Mouse (Mus musculus) fibroblast of lung, adult 2 months (primary cell): ENCODE measurements around the gene Angel1.

Experiments
- DNase-seq: peaks from one replicate; pipeline ENCODE4 v3.0.0-alpha.2; 2011; ENCODE audit warnings: low read depth

Gene Angel1

DNA sequence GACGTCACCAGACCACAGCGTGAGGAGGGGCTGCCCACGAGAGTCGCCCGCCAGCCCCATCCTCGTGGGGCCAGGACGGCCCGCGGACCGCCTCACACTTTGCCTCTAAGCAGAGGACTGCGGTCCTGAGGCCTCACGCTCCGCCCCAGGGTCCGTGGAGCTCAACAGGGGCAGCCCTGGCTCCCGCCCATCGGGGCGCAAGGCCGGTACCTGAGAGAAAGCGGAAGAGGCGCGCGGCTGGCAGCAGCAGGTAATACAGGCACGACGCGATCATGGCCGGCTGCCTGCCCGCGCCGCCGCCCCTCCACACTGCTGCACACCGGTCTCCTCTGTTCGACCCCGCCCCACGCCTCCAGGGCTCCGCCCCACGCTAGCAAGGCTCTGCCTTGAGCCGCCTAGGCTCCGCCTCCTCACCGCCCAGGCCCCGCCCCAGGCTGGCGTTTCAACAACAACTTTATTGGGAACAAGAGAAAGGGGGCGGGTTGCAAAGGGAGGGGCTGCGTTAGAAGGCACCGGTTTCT is at the start of gene Angel1:
Angel1 (minus strand) TSS at position 341 of the 521 bp plus-strand sequence.
- peak; percentile 73 for DNase-seq

DNA sequence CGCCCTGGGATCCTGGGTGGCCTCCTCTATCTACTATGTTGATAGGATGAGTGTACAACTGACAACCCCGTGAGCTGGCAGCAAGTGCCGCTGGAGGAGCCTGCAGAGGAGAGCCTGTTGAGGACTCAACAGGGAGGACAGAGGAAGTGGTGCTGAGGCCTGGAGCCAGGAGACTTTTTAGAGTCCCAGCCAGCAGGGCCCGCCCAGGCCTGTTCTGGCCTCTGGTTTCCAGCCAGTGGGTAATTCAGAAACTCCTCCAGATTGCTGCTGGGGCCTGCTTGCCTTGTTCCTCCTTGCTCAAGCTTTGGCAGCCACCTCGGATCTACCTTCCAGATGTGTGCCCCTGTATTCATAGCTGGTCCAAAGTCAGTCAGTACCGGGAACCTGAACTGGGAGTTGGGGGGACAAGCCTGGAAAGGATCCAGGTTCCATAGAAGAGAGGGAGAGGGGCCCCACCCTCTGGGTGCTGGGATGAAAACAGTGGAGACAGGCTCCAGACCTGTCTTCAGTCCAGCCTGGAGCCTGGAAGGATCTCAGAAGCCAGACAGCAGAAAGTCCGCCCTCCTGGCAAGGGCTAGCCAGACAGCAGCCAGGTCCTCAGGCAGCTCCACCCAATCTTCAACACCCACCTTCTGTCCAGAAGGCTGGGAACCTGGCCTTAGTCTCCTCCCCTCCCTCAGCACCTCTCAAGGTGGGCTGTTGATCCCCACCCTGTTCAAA is 49.5 kb upstream of the Angel1 start:
- DNase-seq, result peak; percentile 85

DNA sequence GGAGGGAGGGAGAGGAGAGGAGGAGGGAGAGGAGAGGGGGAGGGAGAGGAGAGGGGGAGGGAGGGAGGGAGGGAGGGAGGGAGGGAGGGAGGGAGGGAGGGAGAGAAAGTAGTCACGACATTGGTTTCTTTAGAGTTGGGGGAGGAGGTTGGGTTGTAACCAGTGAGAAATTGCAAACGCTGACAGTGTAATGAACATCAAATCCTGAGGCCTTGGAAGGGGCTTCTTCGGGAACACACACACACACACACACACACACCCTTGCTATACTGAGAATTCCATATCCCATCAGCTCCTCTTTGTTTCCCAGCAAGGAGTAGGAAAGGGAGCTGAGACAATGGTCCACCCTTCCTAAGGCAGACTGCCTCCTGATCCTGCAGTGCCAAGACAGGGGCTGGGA is 46.3 kb upstream of the Angel1 start:
- no peak for DNase-seq

DNA sequence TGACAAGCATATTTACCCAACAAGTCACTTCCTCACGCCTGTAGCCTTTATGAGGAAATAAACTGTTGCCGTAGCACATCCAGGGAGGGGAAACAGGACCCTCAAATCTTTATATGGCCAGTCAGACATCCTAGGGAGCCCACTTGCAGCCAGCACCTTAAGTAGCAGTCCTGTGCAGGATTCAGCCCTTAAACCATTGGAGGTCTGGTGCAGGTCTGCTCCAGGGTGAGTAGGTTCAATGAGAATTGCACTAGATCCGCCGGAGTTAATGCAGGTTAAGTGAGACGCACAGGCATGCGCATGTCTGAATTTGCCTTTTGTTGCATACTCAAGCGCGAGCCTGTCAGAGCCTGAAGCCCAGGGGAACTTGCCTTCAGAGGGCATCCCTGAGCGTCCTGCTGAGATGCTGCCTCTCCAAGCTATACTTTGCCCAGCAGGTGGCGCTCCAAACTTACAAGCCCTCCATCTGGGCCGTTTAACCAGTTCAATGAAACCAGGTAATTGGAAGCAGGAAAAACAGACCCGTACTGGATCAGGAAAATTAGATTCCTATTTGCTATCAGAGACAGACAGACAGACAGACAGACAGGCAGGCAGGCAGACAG is 45.7 kb upstream of the Angel1 start:
- DNase-seq, result peak; percentile 85

DNA sequence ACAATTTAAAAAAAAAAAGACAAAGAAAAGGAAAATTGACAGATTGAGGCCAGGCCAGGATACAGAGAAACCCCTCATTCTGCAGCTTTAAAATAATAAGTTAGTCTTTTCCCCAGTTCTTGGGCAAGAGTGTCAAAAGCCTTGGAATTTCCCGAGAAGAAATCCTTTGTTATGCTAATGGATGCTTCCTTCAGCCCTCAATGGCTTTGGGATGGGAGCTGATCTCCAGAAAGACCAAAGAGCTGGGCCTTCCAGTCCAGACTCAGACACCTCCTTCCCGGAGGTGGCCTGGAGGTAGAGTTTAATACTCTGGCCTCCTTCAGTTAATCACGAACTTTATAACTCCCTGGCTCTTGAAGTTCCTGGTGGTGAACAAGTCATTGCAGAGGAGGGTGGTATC is 44.7 kb upstream of the Angel1 start:
- DNase-seq, result no peak

DNA sequence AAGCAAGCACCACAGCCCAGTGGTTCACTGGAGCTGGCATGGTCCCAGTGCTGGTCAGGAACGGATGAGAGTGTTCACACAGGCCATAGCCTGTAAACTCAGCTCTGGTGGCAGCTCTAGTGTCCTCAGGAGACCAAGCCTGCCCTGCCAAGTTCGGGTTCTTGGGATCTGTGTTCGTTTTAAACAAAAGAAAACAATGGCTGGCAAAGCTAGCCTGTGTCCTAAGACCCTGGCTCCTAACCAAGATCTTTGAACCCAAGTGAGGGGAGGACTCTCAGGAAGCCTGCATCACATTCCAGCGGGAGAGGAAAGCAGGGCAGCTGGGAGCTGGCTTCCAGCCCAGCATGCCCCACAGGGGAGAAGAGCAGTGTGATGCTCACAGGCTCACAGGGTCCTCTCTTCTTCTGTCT is 44.0 kb upstream of the Angel1 start:
- peak; percentile 84 for DNase-seq

DNA sequence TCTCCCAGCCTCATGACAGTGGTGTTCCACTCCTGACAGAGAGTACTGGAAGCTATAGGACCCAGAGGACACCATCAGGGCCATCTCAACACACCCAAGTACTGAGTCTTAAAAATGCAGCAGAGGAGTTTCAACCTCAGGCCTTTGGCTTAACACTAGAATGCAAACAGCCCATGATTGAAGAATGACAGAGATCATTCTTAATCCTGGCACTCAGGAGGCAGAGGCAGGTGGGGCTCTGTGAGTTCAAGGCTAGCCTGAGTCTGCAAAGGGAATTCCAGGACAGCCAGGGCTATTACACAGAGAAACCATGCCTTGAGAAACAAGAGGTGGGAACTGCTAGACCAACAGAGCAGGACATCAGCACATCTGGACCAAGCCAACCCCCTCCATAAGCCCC is 43.6 kb upstream of the Angel1 start:
- DNase-seq, result no peak

DNA sequence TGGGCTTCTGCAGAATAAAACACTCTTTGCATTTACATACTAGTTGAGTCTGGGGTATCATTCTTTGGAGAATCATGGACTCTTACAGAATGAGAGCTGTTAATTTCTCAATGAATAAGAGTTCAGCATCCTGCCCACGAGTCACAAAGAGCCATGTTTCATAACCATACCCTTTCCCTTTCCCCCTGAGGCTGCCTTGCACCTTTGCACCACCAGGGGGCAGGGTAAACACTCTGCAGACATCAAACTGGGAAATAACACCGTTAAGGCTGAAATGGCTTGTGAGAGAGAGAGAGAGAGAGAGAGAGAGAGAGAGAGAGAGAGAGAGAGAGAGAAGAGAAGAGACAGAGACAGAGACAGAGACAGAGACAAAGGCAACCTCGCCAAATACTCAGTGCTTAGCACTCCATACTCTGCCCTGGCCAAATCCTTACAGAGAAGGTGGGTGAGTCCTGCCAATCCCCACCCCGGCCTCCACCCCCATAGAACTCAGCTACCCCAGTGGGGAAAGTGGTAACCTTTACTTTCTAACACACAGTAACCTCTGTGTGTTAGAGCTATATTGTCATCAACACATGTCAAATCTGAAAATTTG is 42.8 kb upstream of the Angel1 start:
- DNase-seq, result no peak

DNA sequence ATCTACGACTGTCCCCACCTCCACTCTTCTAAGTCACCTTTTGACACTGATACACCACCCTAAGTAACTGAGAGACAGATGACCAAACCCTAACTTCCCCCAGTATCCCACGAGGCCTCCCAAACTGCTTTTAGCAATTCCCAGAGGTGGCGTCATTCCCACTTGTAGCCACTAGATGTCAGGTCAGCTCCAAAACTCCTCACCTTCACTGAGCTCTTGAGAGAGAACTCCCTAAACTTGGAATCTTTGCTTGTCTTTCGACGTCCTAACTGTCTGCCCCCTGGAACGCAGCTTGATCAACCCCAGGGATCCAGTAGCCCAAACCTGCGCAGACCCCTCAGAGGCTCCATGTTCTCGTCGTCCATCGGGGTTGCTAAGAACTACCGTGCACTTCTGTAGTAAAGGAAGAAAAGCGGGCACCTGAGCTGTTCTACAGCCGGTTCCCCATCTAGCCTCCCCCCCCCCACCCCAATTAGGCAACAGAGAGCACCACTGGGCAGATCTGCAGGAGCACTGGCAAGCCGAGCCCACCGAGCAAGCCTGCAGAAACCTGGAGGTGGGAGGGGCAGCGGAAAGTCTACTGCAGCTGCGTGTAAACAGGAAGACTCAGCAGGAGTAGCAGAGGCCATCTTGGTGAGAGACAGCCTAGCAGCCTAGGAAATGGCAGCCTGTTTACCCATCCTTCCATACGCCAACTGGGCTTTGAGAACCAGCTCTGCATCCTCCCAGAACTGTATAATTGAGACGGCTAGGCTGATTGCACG is 41.8 kb upstream of the Angel1 start:
- DNase-seq, result no peak

DNA sequence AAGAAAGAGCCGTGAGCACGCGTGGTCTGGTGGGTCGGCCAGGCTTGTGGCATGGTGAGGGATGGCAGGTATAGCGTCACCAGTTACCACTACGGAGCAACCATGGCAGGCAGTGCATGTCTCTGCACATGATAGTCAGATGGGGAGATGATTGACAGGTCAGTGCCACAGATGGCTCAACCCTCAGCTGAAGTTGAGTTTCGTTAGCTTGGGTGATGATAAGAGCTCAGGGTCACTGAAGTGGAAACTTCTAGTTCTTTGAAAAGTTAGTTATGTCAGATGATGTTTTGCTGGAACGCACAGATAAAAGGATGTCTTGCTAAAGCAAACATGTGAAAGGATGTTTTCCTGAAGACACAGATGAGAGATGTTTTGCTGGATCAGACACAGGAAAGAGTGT is 40.2 kb upstream of the Angel1 start:
- no peak for DNase-seq

DNA sequence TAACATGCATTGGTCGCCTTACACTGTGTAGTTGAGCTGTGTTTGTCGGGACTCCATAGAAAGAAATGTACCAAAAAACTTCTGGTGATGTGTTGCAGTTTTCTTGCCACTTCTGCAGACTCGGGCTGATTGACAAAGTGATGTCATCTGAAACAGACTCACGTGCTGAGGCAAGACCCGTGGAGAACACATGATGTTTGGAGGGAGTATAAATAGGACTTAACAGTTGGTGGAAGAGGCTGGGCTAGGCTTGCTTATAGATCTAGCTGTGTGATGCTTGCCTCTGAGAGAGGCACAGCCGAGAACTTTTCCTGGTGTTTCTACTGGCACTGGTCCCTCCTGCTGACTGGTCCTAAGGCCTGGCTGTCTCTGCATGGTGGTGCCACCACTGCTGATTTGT is 37.8 kb upstream of the Angel1 start:
- no peak for DNase-seq

DNA sequence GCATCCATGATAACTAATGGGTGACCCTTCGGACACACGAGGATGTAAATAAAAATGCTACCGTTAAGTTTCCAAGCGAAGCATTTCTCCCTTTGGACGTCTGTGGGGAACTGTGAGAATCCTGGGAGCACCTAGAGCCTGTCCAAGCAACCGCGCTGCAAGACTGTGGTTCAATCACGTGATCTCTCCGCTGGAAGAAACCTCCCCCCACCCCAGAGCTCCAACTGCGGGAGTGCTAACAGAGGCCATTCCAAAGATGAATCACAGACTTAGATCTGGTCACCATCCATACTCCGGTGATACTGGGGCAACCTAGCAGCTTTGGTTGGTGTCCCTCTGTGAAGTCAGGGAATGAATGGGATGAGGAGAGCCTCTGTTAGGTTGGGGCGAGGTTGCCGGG is 34.8 kb upstream of the Angel1 start:
- DNase-seq, result no peak

DNA sequence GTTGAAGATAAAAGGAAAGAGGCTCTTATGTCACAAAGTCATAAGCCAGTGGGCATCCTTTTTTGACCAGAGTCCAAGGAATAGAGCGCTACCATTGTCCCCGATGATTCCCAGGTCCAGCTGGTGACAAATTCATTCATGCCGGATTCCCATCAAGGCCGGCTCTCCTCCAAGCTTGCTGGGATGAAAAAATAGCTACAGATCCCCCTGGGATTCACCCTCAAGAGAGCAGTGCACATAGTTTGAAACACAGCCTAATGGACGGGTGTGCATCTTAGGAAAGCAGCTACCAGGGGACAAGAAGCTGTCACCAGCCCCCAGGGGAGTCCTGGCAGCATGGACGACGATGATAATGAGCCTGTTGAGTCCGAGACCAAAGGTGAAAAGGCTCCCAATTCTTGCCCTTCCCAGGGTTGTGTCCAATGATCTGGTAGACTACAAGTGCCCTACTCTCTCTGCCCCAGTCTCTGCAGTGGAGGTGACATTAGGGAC is 8.1 kb upstream of the Angel1 start, which contains the start of gene Lrrc74a:
Lrrc74a (plus strand) TSS at position 51 of the 492 bp plus-strand sequence.
- no peak for DNase-seq

DNA sequence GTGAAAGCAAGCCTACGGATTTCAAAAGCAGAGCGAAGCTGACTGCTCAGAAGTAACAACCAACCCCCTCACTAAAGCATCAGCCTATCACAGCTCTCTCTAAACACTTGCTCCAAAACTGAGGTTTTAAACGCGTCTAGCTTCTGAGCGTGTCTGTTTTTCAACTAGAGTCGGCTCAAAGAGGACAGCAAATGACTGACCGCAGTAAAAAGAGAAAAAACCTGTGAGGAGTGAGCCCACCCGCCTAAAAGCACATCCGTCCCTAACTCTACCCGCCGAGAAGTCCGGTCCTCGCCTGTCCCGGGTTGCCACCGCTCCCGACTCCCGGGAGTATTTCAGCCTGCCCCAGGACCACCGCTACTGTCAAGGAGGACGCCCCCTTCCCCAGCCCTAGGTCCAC is 554 bp downstream of the Angel1 start:
- DNase-seq, result no peak

DNA sequence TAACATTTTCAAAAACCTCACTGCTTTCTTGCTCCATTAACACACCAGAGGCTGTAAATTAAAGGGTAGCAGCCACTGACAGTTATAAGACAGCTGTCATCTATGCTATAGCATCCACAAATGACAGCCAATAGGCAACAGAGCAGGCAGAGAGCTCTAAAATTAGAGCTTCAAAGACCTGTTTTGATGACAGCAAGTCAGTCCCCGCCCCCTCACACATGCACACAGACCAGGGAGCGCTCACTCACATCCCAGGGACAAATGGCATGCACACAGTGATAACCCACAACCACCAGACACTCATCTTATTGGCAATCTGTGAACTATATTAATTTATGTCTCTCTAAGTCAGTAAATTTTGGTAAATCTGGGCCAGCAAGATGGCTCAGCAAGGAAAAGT is 2.0 kb downstream of the Angel1 start:
- no peak for DNase-seq

DNA sequence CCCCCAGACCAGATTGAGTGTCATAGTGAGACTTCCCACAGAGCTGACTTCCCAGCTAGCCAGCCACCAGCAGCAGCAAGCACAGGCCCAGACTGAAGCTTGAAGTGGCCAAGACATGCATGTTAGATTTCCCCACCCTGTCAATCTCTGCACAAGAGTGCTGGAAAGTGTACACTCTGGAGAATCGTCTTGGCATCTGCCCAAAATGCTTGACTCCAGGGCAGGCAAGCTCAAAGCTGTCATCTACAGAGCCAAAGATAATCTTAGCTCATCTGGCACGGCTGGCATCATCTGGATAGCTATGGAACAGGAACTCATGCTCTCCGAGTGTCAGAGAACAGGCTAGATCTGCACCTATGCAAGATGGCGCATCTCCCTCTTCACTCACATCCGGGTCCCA is 4.8 kb downstream of the Angel1 start:
- DNase-seq, result no peak

DNA sequence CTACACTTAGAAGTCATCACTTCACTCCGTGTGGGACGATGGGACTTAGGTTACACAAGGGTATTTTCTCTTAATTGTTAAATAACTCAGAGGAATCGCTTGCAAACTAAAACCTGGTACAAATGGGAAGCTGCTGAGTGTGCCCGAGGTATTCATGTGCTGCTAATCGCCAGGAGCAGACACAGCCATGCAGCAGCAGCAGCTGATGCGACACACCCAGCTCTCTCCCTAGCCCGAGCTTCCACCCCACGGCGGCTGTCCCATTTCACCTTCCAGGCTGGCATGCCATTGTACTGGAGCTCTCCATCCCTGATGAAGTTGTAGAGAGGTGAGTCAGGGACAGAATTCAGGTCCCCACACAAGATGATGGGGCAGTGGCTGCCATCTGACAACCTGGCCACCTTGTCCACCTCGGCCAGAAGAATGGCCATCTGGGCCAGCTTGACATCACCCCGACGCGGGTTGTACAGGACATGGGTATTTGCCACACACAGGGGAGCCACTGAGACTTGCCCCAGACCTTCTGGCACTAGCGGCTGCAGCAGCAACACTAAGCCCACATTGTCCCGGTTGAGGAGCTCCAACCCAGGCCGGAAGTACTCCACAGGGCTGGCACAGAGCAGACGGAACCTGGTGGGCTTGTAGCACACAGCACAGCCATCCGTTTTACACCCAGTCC is 6.2 kb downstream of the Angel1 start:
- DNase-seq, result no peak

DNA sequence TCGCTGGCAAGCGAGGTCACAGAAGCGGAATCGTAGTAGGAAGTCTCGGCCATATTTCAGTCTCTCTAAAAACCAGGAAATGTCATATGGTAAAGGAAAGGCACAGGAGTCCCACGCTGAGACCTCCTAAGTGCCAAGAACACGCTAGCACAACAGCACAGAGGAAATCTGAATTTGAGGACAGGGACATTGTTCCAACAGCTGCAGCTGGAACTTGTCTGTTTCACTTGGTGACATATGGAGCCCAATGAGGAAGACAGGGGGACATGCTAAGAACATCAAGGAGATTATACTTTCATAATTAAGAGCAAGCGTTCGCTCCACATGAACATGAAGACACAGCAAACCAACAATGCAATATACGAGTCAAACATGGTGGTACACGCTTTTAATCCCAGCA is 9.3 kb downstream of the Angel1 start:
- DNase-seq, result no peak

DNA sequence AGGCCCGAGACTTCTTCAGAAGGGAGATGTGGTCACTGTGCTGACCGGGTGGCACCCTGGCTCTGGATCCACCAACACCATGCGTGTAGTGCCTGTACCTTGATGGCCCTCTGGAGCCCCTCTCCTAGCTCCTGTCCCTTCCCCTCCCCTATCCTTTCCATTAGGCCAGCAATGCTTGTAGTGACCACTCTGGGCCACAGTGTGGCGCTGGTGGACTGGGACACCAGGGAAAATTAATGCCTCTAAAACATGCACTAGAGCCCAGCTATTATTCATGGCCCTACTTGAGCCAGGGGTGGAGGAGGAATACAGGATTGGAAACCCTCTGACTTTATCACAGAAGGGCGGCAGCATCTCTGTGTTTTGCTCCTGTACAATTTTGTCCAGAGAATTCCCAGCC is 10.9 kb downstream of the Angel1 start:
- no peak for DNase-seq

DNA sequence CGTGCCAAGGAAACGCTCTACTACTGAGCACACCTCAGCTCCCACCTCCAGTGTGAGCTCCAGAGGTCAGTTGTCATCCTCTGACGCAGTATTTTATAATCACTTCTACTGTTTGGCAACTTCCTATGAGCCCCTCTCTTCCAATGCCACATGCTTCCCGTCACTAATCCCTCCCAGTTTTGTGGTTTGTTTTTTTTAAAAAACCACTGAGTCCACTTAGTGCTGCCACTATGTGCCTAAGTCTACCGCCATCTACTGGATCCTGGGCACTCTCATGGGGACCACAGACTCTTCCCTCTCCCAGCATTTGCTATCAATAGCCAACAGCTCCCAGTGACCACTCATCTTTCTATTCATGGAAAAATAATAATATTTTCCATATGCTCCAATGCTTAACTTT is 12.2 kb downstream of the Angel1 start:
- no peak for DNase-seq

DNA sequence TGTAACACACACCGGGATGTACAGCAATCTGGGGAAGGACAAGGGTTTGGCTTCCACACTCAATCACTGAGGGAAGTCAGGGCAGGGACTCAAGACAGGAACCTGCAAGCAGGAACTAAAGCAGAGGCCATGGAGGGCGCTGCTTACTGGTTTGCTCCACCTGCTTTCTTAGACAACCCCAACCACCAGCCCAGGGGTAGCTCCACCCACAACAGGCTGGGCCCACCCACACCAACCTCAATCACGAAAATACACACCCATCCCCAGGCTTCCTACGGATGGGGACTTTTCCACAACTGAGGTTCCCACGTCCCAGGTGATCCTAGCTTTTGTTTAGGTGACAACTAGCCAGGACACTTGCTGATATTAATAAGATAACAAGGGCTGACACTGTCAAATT is 20.4 kb downstream of the Angel1 start:
- DNase-seq, result no peak

DNA sequence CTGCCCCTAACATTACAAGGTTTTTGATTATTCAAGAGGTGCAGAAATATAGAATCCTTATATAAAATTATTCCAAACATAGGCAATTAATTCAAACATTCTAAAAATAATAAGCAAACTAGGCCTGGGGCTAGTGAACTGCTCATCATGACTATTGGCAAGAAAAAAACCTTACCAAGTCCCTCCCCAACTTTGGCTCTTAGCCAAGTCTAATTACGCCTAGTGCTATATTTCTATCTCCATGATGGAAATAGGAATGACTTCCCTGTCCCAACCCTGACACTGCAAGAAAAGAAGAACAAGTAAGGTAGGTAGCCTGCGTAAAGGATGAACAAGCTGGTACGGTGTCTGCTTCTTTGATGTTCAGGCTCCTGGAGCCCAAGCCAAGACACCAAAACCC is 23.6 kb downstream of the Angel1 start:
- no peak for DNase-seq
